Mouse (Mus musculus) mammary gland, adult 2 months (tissue): ENCODE measurements around the gene Ntrk2. TPM values are rescaled to one million over a fixed set of nuclear protein-coding genes. Genes with fewer than 3 reads are reported as not detected.

Experiments
- polyA plus RNA-seq: library from polyadenylated mRNA; depleted of rRNA; stranded (reverse); fragments of >200 nt; gene quantifications from 2 replicates; pipeline ENCODE4 v1.2.3, GENCODE M21; 2012; ENCODE audit warnings: low replicate concordance; rRNA removed

The Ntrk2 gene
- polyA plus RNA-seq = 98.4 and 99.9 TPM in 2 replicates

DNA sequence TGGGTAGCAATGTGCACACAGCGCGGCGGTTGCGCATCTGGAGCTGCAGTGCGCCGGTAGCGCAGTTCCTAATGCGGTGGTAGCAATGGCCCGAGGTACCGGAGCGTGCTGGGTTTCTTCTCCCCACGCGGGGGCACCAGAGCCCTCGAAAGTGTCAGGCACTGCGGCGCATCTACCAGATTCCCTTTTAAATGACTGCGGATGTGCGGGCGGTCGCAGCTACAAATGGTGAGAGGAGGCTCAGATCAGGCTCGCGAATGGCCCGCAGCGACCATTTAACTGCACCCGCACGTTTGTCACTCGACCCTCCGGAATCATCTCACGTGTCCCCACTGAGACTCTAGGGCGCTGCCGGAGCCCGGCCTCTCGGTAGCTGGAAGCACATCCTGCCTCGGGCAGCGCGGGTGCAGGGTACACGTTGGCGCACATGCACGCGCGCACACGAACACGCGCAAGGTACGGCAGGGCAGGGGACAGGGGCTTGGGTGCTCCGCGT lies at the start of gene Ntrk2:
TSS of gene Ntrk2 (plus strand) at position 173 of the 496 bp plus-strand sequence.

Other genes with a start within 250 kb of the Ntrk2 start
- 0.48 and 1.3 TPM in 2 replicates for gene Slc28a3, start 195.7 kb upstream of the Ntrk2 start, polyA plus RNA-seq